Mouse (Mus musculus) hindbrain, postnatal 0 days (tissue): ENCODE data around the gene Mecom. TPM values are rescaled to one million over a fixed set of nuclear protein-coding genes. Genes with fewer than 3 reads are reported as not detected.
A peak's percentile ranks its signal among the peaks of the same experiment; 100 is the strongest.

Source experiments
- ATAC-seq: fragments of 200-750 bp; cut with Nextera tagmentation; 2 replicates; pipeline ENCODE4 v1.8.0; 2017; ENCODE audit warnings: mild to moderate bottlenecking, moderate TSS enrichment, moderate library complexity
- DNase-seq: peaks from one replicate; pipeline ENCODE4 v3.0.0-alpha.2; 2015; ENCODE audit warnings: low spot score
- H3K27ac ChIP-seq: fragments of 300-500 bp; sonication (generic); 2 replicates; pipeline ENCODE4 v1.5.1; 2014; ENCODE audit warnings: mild to moderate bottlenecking
- H3K27me3 ChIP-seq: fragments of 300-500 bp; sonication (generic); 2 replicates; pipeline ENCODE4 v1.6.1; 2014; ENCODE audit warnings: low read length, mixed read lengths; ENCODE audit not compliant: insufficient read depth
- H3K36me3 ChIP-seq: fragments of 300-500 bp; sonication (generic); 2 replicates; pipeline ENCODE4 v1.6.1; 2014; ENCODE audit warnings: low read length, mixed read lengths; ENCODE audit not compliant: insufficient read depth
- H3K4me1 ChIP-seq: fragments of 300-500 bp; sonication (generic); 2 replicates; pipeline ENCODE4 v1.6.1; 2014; ENCODE audit warnings: antibody characterized with exemption, low read length, mixed read lengths; ENCODE audit not compliant: insufficient read depth
- H3K4me2 ChIP-seq: fragments of 300-500 bp; sonication (generic); 2 replicates; pipeline ENCODE4 v1.6.1; 2014; ENCODE audit warnings: low read depth, mild to moderate bottlenecking, low read length, moderate library complexity, mixed read lengths
- H3K4me3 ChIP-seq: fragments of 300-500 bp; sonication (generic); 2 replicates; pipeline ENCODE4 v1.5.1; 2014; ENCODE audit warnings: low read length
- H3K9ac ChIP-seq: fragments of 300-500 bp; sonication (generic); replicated peaks from 2 replicates; pipeline ENCODE4 v1.6.1; 2014; ENCODE audit warnings: mild to moderate bottlenecking, low read length, moderate library complexity, mixed read lengths
- H3K9me3 ChIP-seq: fragments of 300-500 bp; sonication (generic); 2 replicates; pipeline ENCODE4 v1.6.1; 2016; ENCODE audit warnings: low read length, mixed read lengths
- CTCF ChIP-seq: IDR thresholded peaks from 2 replicates; pipeline ENCODE4 v1.5.1; 2016; ENCODE audit warnings: antibody characterized with exemption, control low read depth, low read depth
- WGBS: fragments of 180-500 bp; shearing (Covaris S2); extraction: QIAGEN DNeasy Blood & Tissue Kit; methylation state at CpG from one replicate; pipeline ENCODE4 v1.1.7; 2014; 5-methylcytosine and 5-hydroxymethylcytosine counted together
- polyA plus RNA-seq: library from polyadenylated mRNA; unstranded; fragments of >200 nt; fragmentation: Nextera tagmentation; extraction: Ambion mirVana; gene quantifications from 2 replicates; pipeline ENCODE4 v1.2.1, GENCODE M21; 2015
- total RNA-seq: library from RNA; depleted of rRNA; stranded (reverse); fragments of >200 nt; gene quantifications from 2 replicates; pipeline ENCODE4 v1.2.3, GENCODE M21; 2014

Gene Mecom
- total and polyA plus RNA-seq, 2 experiments from 2014 or later, result 4.5 to 8.3 TPM

GRCm38 (mm10) chr3:30153923-30154331 is 393.9 kb downstream of the Mecom start:
- DNase-seq (peak; percentile 36), ATAC-seq (0 out of 2 replicates have a peak, but pooled peaks have one; percentile 43)
- Histone ChIP-seq H3K36me3 (no peaks in the 10 kb centered on the region), H3K4me2 (no peak overlapping the region), H3K9me3 (no peaks in the 10 kb centered on the region), H3K4me1 (0 out of 2 replicates have a peak, but pooled peaks cover 3% of the 10 kb centered on the region), H3K27me3 (no peaks in the 10 kb centered on the region), H3K4me3 (no peak overlapping the region), H3K27ac (no peak overlapping the region), H3K9ac (no peak overlapping the region)
- no peak for TF ChIP-seq CTCF
- 23% methylated on average over 3 of the region's 3 CpGs for WGBS

DNA sequence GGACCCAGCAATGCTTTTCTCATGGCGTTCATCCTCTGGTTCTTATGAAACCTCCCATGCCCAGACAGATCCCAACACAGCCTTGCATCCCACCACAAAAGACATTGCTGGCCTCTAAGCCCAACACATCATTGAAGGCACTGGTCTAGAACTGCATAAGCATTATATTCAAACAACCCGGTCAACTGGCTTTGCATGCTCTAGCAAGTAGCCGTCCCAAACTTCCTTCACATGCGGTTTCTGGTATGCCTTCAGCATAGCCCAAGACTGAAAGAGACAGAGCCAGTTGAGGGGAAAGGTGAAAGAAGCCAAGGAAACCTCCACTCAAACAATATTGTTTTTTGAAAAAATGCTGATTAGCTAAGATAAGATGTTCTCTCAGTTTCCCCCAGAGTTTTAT is 397.7 kb downstream of the Mecom start:
- Histone ChIP-seq H3K4me3 (no peak overlapping the region), H3K36me3 (no peaks in the 10 kb centered on the region), H3K9me3 (no peaks in the 10 kb centered on the region), H3K27me3 (no peaks in the 10 kb centered on the region), H3K4me2 (no peak overlapping the region), H3K27ac (no peak overlapping the region), H3K4me1 (0 out of 2 replicates have a peak, but pooled peaks cover 3% of the 10 kb centered on the region), H3K9ac (no peak overlapping the region)
- no peak for ATAC-seq
- DNase-seq, result no peak
- no peak for TF ChIP-seq CTCF
- 90% methylated on average over 4 of the region's 4 CpGs for WGBS

DNA sequence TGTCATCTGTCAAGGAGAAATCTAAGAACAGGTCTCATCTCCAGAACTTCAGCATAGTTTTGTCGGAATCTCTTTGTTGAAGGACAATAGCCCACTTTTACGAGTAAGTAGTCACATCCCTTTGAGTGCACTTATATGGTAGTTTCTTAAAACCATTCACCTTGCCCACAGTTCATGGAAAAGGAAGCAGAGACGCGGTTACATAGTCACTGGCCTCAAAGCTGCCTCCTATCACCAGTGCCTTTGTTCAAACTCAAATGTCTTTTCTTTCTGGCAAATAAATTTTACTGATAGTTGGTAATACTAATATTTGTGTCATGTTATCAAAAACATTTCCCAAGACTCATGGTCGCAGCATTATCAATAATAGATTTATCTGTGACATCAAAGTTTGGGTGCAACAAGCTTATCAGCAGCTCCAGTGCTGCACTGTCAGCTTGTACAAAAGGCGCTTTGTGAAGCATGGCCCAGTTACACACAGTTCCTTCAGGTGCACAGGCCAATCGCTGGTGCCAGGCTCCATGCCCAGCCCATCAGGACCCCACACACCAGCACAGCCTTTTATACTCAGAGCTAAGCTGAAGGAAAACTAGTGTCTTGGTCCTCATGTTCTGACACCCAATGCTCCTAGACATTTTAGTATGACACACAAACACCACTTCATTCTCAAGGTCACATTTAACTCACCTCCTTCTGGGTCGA is 399.3 kb downstream of the Mecom start:
- no peak overlapping the region for H3K4me2 ChIP-seq
- no peaks in the 10 kb centered on the region for H3K27me3 ChIP-seq
- WGBS, result 88% methylated on average over 8 of the region's 8 CpGs
- DNase-seq, result no peak
- no peak for ATAC-seq
- H3K9ac ChIP-seq, result no peak overlapping the region
- no peak overlapping the region for H3K4me3 ChIP-seq
- no peaks in the 10 kb centered on the region for H3K36me3 ChIP-seq
- H3K9me3 ChIP-seq, result no peaks in the 10 kb centered on the region
- no peak for TF ChIP-seq CTCF
- H3K27ac ChIP-seq, result no peak overlapping the region
- H3K4me1 ChIP-seq, result no peaks in the 10 kb centered on the region

GRCm38 (mm10) chr3:30145051-30145450 is 402.8 kb downstream of the Mecom start:
- Histone ChIP-seq H3K36me3 (no peaks in the 10 kb centered on the region), H3K27me3 (no peaks in the 10 kb centered on the region), H3K27ac (no peak overlapping the region), H3K4me1 (no peaks in the 10 kb centered on the region), H3K4me3 (no peak overlapping the region), H3K4me2 (no peak overlapping the region), H3K9ac (no peak overlapping the region), H3K9me3 (no peaks in the 10 kb centered on the region)
- TF ChIP-seq CTCF, result no peak
- WGBS, result 84% methylated on average over 5 of the region's 5 CpGs
- ATAC-seq (no peak), DNase-seq (no peak)

DNA sequence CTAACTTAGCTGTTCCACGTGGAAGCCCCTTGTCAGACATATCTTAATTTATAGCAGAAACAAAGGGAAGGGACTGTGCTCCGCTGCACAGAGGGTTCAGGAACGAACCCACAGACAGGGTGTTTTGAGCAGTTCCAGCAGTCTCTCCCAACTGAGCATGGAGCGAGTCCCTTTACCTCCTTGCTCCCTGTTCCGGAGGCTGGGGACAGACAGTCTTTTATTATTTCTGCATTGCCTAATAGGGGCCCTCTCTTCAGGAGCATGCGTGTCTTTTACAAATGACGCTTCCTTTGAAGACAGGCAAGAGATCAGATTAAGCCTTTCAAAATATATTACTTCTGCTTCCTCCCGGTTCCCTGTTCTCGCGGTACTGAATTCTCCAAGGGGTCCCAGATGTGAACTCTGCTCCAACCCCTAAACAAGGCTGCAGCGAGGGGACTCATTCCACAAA is 403.8 kb downstream of the Mecom start:
- Histone ChIP-seq H3K9me3 (no peaks in the 10 kb centered on the region), H3K4me1 (no peaks in the 10 kb centered on the region), H3K27me3 (no peaks in the 10 kb centered on the region), H3K4me3 (no peak overlapping the region), H3K4me2 (no peak overlapping the region), H3K27ac (no peak overlapping the region), H3K36me3 (no peaks in the 10 kb centered on the region), H3K9ac (no peak overlapping the region)
- DNase-seq (no peak), ATAC-seq (no peak)
- WGBS, result 30% methylated on average over 11 of the region's 11 CpGs
- TF ChIP-seq CTCF, result no peak

DNA sequence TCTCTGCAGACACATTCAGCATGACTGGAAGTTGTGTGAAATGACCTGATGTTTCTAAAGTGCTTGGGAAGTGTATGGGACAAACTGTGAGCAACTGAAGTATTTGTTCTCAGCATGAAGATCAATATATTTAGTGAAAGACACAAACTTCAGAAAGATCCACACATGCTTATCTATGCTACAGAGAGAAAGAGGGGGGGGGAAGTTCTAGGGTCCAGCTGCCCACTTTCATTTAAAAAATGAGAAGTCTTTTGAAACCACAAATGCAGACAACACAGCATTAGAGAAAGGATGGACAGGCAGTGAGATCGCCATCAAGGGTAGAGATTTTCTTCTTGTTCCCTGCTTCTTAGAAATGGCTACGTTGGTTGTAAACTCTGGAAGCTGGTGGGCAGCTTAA is 404.4 kb downstream of the Mecom start:
- no peak overlapping the region for H3K4me3 ChIP-seq
- no peak for DNase-seq
- no peaks in the 10 kb centered on the region for H3K9me3 ChIP-seq
- no peak for ATAC-seq
- no peak overlapping the region for H3K9ac ChIP-seq
- H3K27me3 ChIP-seq, result no peaks in the 10 kb centered on the region
- no peaks in the 10 kb centered on the region for H3K36me3 ChIP-seq
- no peak overlapping the region for H3K27ac ChIP-seq
- 89% methylated on average over 2 of the region's 2 CpGs for WGBS
- no peak for TF ChIP-seq CTCF
- H3K4me1 ChIP-seq, result no peaks in the 10 kb centered on the region
- H3K4me2 ChIP-seq, result no peak overlapping the region

DNA sequence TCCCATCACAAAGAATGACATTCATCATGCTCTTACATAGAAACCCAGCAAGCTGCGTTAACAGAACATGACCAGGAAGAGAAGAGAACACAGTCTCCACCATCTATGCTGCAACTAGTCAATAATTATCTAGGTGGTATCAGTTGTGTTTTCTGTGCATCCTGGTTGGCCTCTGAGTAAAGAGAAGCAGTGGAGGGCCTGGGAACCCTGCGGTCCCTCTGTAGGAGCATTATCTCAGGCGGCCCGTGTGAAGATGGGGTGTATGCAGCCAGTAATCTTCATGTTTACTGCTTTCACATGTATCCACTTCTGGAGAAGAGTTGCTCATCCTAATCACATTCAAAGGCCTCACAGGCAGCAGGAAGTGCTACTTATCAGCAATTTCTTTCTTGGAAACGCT is 407.5 kb downstream of the Mecom start:
- no peak for ATAC-seq
- H3K9me3 ChIP-seq, result no peaks in the 10 kb centered on the region
- no peak overlapping the region for H3K4me3 ChIP-seq
- no peak overlapping the region for H3K4me2 ChIP-seq
- WGBS, result 92% methylated on average over 5 of the region's 5 CpGs
- H3K36me3 ChIP-seq, result no peaks in the 10 kb centered on the region
- H3K9ac ChIP-seq, result no peak overlapping the region
- no peak for DNase-seq
- TF ChIP-seq CTCF, result no peak
- H3K27me3 ChIP-seq, result no peaks in the 10 kb centered on the region
- H3K4me1 ChIP-seq, result no peaks in the 10 kb centered on the region
- H3K27ac ChIP-seq, result no peak overlapping the region
